Mouse (Mus musculus) thymus, adult 2 months (tissue): ENCODE results near the gene Spon1. TPM values are rescaled to one million over a fixed set of nuclear protein-coding genes. Genes with fewer than 3 reads are reported as not detected.

Experiments
- DNase-seq: peaks from one replicate; pipeline ENCODE4 v3.0.0; 2021
- H3K27ac ChIP-seq: fragments of 200-500 bp; 2 replicates; pipeline ENCODE4 v1.5.1; 2012; ENCODE audit warnings: low read length, control low read depth; ENCODE audit not compliant: control insufficient read depth, insufficient read depth
- H3K27me3 ChIP-seq: fragments of 200-500 bp; 2 replicates; pipeline ENCODE4 v1.6.1; 2012; ENCODE audit warnings: mild to moderate bottlenecking, low read length, moderate library complexity, mixed read lengths; ENCODE audit not compliant: control insufficient read depth, insufficient read depth
- H3K36me3 ChIP-seq: fragments of 200-500 bp; 2 replicates; pipeline ENCODE4 v1.6.1; 2012; ENCODE audit warnings: mild to moderate bottlenecking, low read length, moderate library complexity; ENCODE audit not compliant: control insufficient read depth, insufficient read depth
- H3K4me1 ChIP-seq: fragments of 200-500 bp; replicated peaks from 2 replicates; pipeline ENCODE4 v1.6.1; 2012; ENCODE audit warnings: low read length; ENCODE audit not compliant: control insufficient read depth, insufficient read depth
- H3K4me3 ChIP-seq: fragments of 200-500 bp; 2 replicates; pipeline ENCODE4 v1.5.1; 2012; ENCODE audit warnings: mild to moderate bottlenecking, low read length, control low read depth, moderate library complexity; ENCODE audit not compliant: control insufficient read depth, insufficient read depth
- CTCF ChIP-seq: fragments of 200-500 bp; IDR thresholded peaks from 2 replicates; pipeline ENCODE4 v1.5.1; 2012; ENCODE audit warnings: mild to moderate bottlenecking, control low read depth, low read length, moderate library complexity, borderline replicate concordance; ENCODE audit not compliant: control insufficient read depth, poor library complexity, insufficient read depth; ENCODE audit errors: extremely low read depth
- POLR2A ChIP-seq: fragments of 200-500 bp; IDR thresholded peaks from 2 replicates; pipeline ENCODE4 v1.6.1; 2012; ENCODE audit warnings: mild to moderate bottlenecking, low read length, control low read depth, moderate library complexity; ENCODE audit not compliant: control insufficient read depth, poor library complexity, insufficient read depth; ENCODE audit errors: extremely low read depth
- WGBS: fragments of 180-500 bp; shearing (Covaris S2); methylation state at CpG from one replicate; pipeline ENCODE4 v1.1.7; 2018; 5-methylcytosine and 5-hydroxymethylcytosine counted together
- polyA plus RNA-seq: library from polyadenylated mRNA; depleted of rRNA; stranded (reverse); fragments of >200 nt; gene quantifications from 2 replicates; pipeline ENCODE4 v1.2.3, GENCODE M21; 2012

Spon1 gene
- polyA plus RNA-seq, 1 experiment = 3.3 TPM

- no peak overlapping the region for H3K4me3 ChIP-seq
- H3K27ac ChIP-seq = no peak overlapping the region
- no peaks in the 10 kb centered on the region for H3K27me3 ChIP-seq
- DNase-seq = no peak
- H3K36me3 ChIP-seq = no peaks in the 10 kb centered on the region
- no peaks in the 10 kb centered on the region for H3K4me1 ChIP-seq
- 93% methylated on average over 4 of the region's 4 CpGs for WGBS
- TF ChIP-seq POLR2A (no peak), CTCF (no peak)
Measured at GRCm38 (mm10) chr7:113877451-113877850, 111.7 kb downstream of the Spon1 start.

DNA sequence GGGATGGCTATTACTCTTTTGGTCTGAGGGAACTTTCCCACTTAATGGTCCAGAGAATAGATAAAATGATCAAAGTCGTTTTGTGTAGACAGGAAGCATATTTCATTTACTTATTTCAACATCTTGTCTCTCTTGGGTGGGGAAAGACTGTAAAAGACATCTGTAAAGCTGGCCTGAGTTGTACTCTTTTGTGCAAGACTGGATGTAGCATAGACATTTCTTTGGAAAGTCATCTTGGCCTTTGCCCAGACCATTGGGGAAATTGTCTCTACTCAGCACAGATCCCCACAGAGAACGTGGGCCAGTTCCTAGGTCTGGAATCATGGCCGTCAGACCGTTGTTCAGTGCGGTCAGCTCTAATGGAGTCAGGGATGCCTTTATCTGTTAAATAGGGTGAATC is 112.1 kb downstream of the Spon1 start:
- Histone ChIP-seq H3K4me1 (no peaks in the 10 kb centered on the region), H3K27ac (no peak overlapping the region), H3K36me3 (no peaks in the 10 kb centered on the region), H3K27me3 (no peaks in the 10 kb centered on the region), H3K4me3 (no peak overlapping the region)
- TF ChIP-seq CTCF = no peak
- TF ChIP-seq POLR2A = no peak
- WGBS = 94% methylated on average over 5 of the region's 5 CpGs
- DNase-seq = no peak

GRCm38 (mm10) chr7:113879085-113879501 is 113.3 kb downstream of the Spon1 start:
- Histone ChIP-seq H3K4me3 (no peak overlapping the region), H3K27me3 (no peaks in the 10 kb centered on the region), H3K36me3 (no peaks in the 10 kb centered on the region), H3K27ac (no peak overlapping the region), H3K4me1 (no peaks in the 10 kb centered on the region)
- WGBS = 95% methylated on average over 7 of the region's 7 CpGs
- TF ChIP-seq POLR2A (no peak), CTCF (no peak)
- DNase-seq = no peak

- no peak overlapping the region for H3K4me3 ChIP-seq
- 94% methylated on average over 3 of the region's 3 CpGs for WGBS
- 0 out of 2 replicates have a peak, but pooled peaks cover 3% of the 10 kb centered on the region for H3K4me1 ChIP-seq
- no peaks in the 10 kb centered on the region for H3K36me3 ChIP-seq
- H3K27me3 ChIP-seq = no peaks in the 10 kb centered on the region
- no peak for TF ChIP-seq CTCF
- TF ChIP-seq POLR2A = no peak
- no peak for DNase-seq
- no peak overlapping the region for H3K27ac ChIP-seq
Measured at GRCm38 (mm10) chr7:113880021-113880420, 114.2 kb downstream of the Spon1 start.

DNA sequence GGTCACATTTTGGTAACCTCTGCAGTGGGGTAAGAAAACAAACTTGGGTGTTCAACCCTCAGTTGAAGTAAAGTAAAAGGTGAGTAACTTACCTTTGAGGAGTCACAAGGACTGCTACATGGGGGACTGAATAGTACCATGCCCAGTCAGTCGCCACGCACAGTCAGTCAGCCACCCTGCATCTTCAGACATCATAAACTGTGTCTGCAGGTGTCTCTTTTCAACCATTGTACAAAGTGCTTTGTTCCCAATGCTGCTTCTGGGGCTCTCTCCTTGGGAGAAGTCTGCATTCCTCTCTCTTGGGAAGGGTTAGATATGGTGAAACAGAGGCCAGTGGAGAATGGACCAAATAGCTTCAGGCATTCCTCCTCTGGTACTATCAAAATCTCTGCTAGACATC is 125.0 kb downstream of the Spon1 start:
- Histone ChIP-seq H3K27me3 (no peaks in the 10 kb centered on the region), H3K27ac (no peak overlapping the region), H3K36me3 (no peaks in the 10 kb centered on the region), H3K4me3 (no peak overlapping the region), H3K4me1 (peaks cover 5% of the 10 kb centered on the region; the same call in 1 of the 2 replicates)
- 95% methylated on average over 2 of the region's 2 CpGs for WGBS
- DNase-seq = no peak
- TF ChIP-seq CTCF (no peak), POLR2A (no peak)

DNA sequence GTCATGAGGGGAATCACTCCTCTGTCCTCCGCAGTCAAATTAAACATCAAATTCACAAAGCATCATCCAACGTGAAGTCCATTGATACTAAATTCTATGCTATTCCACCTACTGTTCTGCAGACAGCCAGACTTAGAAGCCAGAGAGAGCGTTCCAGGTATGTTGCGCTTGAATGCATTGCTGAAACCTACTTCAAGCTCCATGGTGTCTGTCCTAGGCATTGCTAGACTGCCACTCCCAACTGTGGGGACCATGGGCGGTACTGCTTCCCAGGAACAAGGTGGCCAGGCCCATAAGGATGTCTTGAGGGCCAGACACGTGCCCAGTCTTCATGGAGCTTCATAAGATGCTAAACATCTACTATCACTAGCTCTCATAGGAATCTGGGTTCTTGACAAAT is 125.7 kb downstream of the Spon1 start:
- DNase-seq = no peak
- H3K27me3 ChIP-seq = no peaks in the 10 kb centered on the region
- no peak overlapping the region for H3K27ac ChIP-seq
- no peaks in the 10 kb centered on the region for H3K36me3 ChIP-seq
- peaks cover 3% of the 10 kb centered on the region; the same call in 1 of the 2 replicates for H3K4me1 ChIP-seq
- 92% methylated on average over 6 of the region's 6 CpGs for WGBS
- H3K4me3 ChIP-seq = no peak overlapping the region
- no peak for TF ChIP-seq CTCF
- TF ChIP-seq POLR2A = no peak

DNA sequence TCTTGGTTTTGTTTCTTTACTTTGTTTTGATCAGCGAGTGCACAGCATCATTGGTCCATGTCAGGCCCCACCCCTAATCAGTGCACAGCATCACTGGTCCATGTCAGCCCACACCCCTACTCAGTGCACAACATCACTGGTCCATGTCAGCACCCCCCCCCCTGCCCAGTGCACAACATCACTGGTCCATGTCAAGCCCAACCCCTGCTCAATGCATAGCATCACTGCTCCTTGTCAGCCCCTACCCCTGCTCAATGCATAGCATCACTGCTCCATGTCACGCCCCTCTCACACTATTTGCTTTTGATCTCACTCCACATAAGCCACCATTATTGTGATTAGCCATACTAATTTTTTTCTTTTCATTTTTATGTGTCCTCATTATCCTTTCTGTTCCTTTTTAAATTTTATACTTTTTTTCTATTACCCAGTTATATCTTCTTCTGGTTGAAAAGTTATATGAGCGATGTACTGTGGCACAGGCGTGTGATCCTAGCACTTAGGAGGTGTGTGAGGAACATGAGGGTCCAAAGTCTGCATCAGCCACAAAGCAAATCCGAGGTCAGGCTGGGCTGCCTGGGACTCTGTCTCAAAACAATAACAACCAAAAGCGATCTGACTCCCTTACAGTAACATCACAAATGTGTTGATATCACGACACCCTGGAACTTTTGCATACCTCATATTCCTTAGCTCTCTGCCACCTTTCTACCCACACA is 128.3 kb downstream of the Spon1 start:
- H3K36me3 ChIP-seq = no peaks in the 10 kb centered on the region
- no peak for DNase-seq
- H3K4me3 ChIP-seq = no peak overlapping the region
- no peak overlapping the region for H3K27ac ChIP-seq
- H3K27me3 ChIP-seq = no peaks in the 10 kb centered on the region
- TF ChIP-seq CTCF = no peak
- TF ChIP-seq POLR2A = no peak
- WGBS = 91% methylated on average over 7 of the region's 7 CpGs
- H3K4me1 ChIP-seq = no peaks in the 10 kb centered on the region
